Mouse (Mus musculus) cortical plate, adult 2 months (tissue): ENCODE data around the gene Scamp5.

Source experiments
- CTCF ChIP-seq: fragments of 200-500 bp; IDR thresholded peaks from 2 replicates; pipeline ENCODE4 v1.5.1; 2011; ENCODE audit warnings: mild to moderate bottlenecking, control low read depth, low read length; ENCODE audit not compliant: insufficient read depth; ENCODE audit errors: extremely low read depth
- POLR2A ChIP-seq: fragments of 200-500 bp; IDR thresholded peaks from 2 replicates; pipeline ENCODE4 v1.6.1; 2011; ENCODE audit warnings: mild to moderate bottlenecking, low read length, control low read depth; ENCODE audit not compliant: insufficient read depth; ENCODE audit errors: extremely low read depth

- TF ChIP-seq CTCF (no peak), POLR2A (no peak)
Observed at GRCm38 (mm10) chr9:57425116-57425515, 42.7 kb downstream of the Scamp5 start.
